Mouse (Mus musculus): Measurements from ENCODE around the gene Cic.

- no peak for TF ChIP-seq CTCF (IDR thresholded peaks at IDR 0.05; ENCODE audit: borderline replicate concordance, control insufficient read depth, extremely low read depth, insufficient read depth, low read length, poor library complexity)
- no peak for TF ChIP-seq POLR2A (IDR thresholded peaks at IDR 0.05; ENCODE audit: control insufficient read depth, extremely low read depth, insufficient read depth, low read length, poor library complexity)
These were observed 26.4 kb upstream of the Cic start for GRCm38 (mm10) chr7:25241062-25241461.

Data from thymus, adult 2 months (tissue).